Mouse (Mus musculus) urinary bladder, postnatal 14 days (tissue): ENCODE data around the gene Hist1h1e.
"Not testable (repeated sequence)": the region's sequence is repeated elsewhere in the genome, so short reads cannot be mapped to it uniquely, and the experiment has no call there.

ENCODE experiments used
- DNase-seq: peaks from one replicate; pipeline ENCODE4 v3.0.0; 2021; ENCODE audit warnings: low spot score

The Hist1h1e gene

DNA sequence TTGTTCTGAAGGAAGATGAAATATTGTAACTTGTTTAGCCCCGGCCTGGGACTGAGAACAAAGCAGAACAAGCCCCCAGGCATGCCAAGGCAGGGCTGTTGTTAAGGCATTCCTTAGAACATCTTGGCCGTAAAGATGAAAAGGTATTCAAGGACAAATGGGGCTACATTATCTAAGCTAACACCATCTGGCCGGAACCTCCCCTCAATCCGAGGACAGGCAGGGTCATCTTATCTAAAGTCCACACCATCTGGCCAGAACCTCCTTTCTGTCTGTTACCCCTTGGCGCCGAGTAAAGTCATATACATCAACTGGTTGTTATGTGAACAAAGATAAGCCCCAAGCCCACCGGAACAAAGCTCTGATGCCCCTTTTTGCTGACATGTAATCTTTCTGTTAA lies 30.5 kb downstream of the Hist1h1e start:
- not testable (repeated sequence) for DNase-seq

DNA sequence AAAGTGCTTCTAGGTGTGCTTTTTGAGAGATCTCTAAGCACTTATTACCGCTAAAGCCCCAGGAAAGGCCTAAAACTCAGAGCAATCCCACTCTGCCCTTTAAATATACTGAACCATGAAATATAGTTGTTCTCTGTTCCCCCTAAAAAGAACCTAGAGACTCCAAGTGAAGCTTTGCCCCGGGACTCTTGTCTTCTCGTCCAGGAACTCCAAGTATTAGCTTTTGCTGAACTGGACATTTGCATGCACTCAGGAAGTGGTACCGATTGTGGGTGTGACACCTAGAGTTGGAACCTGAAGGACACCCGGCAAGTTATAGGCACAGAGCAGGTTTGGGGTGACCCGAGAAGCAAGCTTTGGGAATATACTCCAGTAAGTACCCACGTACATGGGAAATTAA lies 31.2 kb downstream of the Hist1h1e start:
- DNase-seq: no peak

DNA sequence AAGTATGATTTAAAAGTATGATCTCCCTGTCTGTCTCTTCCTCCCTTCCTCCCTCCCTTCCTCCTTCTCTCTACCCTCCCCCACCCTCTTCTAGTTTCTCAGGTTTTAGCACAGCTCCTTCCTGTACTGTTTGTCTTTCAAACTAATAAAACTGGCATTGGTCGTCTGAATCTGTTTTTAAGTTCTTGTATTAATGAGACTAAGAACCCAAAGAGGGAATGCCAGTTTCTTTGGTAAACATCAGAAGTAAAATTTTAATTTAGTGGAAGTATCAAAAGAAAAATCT lies 35.5 kb downstream of the Hist1h1e start:
- DNase-seq: no peak

DNA sequence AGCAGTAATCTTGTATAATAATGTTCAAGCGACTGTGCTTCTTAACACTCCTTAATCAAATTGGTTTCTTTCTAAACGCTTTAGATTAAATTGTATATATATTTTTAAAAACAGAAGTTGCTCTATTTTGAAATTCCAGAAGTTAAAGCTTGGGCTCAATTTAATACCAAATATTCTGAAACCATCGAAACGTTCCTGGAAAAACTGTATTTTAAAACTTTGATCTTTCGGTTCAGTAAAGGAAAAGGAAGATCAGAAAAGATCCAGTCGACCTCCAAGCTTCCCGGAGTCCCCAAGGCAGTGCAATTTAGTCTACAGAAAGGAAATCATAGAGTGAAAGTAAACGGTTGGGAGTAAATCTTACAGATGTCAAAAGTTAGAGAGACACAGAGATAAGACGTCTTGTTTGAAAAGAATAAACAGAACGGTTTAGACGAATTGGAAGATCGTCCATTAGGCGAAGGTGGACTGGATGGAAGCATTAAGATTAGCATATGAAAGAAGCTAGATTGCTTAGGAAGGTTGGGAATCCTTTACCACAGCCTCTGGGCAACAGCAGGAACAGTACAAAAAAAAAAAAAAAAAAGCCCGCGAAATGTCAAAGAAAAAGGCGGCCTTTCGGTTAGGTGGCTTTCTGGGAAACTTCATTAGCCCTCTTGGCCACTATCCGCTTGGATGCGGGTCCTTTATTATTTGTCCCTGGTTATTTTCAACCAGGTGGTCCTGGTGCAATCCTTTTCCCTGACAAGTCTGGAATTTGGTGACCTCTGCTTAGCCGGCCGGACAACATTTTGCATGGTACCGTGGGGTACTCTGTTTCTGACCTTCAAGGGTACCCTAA lies 36.0 kb downstream of the Hist1h1e start:
- DNase-seq: no peak

DNA sequence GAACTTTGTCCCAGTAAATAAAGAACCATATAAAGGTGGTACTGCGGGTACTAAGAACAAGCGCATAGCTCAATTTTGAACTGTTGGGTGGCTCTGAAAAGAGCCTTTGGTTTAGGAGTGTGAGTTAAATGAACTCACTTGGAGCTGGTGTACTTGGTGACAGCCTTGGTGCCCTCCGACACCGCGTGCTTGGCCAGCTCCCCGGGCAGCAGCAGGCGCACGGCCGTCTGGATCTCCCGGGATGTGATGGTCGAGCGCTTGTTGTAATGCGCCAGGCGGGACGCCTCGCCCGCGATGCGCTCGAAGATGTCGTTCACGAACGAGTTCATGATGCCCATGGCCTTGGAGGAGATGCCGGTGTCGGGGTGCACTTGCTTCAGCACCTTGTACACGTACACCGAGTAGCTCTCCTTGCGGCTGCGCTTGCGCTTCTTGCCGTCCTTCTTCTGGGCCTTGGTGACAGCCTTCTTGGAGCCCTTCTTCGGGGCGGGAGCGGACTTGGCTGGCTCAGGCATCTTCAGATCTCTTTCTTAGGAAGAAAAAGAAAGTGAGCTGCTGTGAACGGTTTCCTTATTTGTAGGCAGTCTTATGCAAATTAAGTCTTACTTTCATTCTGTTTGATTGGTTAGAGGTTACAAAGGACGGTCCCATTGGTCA lies 36.8 kb downstream of the Hist1h1e start:
- peak; percentile 69 for DNase-seq

DNA sequence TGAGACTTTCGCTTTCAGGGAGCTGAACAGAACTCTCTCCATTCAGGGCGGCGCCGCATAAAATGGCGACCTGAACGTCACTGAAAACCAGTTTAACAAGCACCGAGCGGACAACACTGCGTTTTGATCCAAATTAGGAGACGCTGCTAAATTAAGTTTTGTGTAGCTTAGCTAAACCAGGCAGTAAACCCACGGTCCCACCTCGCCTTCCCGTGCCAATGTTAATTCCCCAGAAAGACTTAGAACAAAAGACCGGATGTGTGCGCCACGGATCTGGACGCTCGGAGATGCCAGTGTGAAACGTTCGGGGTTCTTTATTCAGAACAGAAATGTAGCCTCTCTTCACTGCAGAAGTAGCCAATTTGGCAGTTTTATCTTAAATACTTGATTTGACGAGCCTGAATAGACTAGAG lies 37.3 kb downstream of the Hist1h1e start:
- peak; percentile 82 for DNase-seq

DNA sequence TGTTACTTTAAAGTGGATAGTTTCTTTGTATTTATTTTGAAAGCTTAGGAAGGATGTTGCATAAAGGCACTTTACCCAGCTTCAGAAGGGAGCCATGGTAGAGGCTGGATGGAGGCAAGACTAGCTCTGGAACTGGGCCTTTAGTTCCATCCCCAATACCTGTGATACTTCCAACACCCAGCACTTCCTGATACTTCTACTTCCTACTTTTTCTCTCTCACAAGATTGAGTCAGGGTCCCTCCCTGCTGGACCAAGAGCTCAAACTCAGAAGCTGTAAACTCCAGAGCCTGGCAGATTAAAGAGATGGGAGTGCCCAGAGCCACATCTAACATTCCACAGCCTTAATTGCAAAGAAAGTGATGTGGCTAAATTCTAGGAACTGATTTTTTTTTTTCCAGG lies 38.0 kb downstream of the Hist1h1e start:
- no peak for DNase-seq

DNA sequence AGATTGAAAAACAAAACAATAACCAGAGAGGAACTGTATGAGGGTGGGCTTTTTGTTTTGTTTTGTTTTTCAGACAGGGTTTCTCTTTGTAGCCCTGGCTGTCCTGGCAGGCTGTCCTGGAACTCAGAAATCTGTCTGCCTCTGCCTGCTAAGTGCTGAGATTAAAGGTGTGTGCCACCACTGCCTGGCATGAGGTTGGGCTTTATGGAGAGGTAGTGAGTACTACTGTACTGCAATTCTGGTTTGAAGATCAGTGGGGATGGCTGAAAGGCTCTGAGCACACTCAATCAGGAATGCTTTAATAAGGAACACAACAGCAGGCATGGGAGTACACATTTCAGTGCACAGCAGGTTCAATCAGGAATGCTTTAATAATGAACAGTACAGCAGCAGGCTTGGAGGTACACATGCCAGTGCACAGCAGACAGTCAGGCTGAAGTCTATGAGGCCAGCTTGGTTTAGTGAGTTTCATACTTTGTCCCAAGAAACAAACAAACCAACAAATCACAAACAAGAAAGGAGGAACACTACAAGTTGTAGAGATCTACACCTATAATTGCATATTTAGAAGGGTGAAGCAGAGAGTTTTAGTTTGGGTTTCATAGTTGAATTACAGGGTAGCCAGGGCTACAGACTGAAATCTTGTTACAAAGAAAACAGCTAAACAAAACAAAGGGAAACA lies 38.8 kb downstream of the Hist1h1e start:
- no peak for DNase-seq

DNA sequence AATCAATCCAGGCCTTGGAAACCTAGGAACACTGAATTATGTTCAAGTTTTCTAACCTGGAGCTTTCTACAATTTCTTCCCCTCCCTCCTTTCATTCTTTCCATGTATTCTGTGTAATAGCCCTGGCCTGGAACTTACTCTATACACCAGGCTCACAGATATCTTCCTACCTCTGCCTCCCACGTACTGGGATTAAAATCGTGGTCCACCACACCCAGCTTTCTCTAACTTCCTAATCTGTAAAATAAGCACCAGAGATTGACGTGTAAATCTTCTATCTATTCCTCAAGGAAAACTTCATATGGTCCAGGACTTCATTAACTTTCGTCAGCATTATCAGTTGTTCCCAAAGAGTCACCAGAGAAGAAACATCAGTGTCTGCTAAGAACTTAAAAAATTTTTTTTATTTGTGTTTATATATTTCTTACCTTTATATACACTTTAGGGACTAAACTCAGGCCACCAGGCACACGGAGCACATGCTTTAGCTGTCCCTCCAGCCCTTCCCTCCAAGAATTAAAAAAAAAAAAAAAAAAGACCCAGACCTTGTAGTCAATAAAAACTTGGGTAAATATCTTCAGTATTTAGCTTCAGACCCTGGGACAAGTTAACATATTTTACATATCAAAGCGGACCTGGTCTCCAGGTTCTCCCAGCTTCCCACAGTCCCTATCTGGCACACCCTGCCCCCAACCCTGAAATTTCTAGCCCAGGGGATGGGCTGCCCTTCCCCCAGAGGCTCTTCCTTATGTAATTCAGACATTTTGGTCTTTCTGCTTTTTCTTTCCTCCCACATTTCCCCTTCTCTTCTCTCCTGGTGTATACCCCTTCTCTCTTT lies 39.9 kb downstream of the Hist1h1e start:
- no peak for DNase-seq

DNA sequence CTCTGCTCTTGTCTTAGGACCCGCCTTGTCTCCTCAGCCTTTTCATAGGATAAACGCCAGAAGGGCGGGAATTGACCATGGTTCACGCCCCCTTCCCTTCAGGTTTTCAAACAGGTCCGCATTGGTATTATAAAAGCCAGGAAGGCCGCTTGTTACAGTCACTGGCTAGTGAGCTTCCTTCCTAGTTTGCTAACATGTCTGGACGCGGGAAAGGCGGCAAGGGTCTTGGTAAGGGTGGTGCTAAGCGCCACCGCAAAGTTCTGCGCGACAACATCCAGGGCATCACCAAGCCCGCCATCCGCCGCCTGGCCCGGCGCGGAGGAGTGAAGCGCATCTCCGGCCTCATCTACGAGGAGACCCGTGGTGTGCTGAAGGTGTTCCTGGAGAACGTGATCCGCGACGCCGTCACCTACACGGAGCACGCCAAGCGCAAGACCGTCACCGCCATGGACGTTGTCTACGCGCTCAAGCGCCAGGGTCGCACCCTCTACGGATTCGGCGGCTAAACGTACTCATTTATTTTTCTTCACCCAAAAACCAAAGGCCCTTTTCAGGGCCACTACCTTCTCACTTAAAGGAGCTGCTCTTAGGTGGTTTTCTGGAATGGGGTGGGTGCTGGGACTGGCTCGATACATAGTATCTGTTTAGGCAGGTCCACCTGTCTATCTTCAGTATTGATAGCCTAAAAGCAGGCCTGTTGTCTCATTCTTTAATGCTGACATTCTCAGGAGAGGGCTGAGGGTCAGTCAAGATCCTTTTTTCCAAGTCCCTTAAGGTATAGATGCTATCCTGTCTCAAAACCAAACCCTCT lies 40.7 kb downstream of the Hist1h1e start, which contains the start of gene Hist1h4d:
Gene Hist1h4d, plus strand, starts transcription at position 191 of the 811 bp plus-strand sequence.
- DNase-seq: peak; percentile 95

DNA sequence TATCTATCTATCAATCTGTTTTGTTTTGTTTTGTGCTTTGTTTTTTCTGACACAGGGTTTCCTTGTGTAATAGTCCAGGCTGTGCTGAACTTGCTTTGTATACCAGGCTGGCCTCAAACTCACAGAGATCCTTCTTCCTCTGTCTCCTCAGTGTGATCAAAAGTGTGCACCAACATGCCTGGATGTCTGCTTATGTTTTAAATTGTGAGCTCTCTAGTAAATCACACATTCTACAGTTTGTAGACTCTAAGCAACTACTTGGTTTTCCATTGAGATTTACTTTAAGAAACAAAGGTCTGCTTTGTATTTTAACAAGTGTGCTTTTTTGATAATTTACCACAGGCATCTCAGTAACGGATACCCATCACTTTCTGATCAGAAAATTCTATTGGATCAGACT lies 44.5 kb downstream of the Hist1h1e start:
- DNase-seq: no peak

DNA sequence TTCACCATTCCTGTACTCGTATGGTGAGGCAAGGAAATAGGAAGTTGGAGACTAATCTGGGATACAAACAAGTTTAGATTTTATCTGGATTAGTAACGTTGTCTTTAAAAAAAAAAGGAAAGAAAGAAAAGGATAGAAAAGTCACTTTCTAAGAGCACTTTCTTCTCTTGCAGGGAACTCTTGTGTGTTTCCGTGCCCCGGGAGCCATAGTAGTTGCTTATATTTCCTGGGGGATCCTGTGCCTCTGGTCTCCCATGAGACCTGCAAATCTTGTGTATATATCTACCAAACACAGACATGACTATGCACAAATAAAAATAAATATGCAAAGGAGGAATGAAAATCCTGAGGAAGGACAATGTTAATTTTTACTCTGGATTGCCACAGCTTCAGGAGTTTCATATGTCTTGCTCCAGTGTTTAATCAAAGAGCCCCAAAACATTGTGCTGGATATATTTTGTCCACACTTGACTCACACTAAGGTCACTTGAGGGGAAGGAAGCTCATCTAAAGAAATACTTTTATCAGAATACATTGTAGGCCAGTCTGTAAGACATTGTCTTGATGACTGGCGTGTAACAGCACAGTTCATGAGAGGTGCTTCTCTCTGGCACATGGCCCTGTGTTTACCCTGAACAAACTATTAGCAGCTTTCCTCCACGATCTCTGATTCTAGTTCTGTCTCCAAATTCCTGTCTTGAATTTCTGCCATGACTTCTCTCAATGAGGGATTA lies 45.3 kb downstream of the Hist1h1e start:
- DNase-seq: no peak

DNA sequence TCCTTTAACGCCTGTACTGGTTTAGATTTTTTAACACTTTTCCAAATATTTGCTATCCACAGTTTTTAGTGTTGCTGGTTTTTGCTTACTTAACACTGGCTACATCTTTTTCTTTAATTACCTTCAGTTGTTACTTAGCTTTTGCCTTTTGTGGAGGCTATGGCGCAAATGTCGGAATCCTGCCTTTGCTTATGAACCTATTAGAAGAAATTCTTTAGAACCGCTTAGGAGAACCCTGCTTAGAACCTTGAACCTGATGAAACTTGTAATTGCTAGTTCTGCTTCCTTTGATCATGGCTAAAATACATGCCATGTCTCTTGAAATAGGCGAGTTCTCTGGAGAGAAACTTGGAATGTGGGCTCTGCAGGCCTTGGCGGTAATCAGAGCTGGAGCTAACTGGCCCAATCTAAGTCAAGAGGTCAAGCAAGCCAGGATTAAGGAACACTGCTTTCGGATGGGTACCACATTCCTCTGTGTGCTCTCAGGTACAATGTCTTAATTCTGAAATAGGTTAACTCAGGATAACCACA lies 45.9 kb downstream of the Hist1h1e start:
- no peak for DNase-seq

DNA sequence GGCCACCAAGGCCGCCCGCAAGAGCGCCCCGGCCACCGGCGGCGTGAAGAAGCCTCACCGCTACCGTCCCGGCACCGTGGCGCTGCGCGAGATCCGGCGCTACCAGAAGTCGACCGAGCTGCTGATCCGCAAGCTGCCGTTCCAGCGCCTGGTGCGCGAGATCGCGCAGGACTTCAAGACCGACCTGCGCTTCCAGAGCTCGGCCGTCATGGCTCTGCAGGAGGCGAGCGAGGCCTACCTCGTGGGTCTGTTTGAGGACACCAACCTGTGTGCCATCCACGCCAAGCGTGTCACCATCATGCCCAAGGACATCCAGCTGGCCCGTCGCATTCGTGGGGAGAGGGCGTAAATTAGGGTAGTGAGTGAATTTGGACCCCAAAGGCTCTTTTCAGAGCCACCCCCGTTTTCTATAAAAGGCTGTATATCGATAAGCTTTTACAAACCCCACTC lies 46.5 kb downstream of the Hist1h1e start:
- not testable (repeated sequence) for DNase-seq

DNA sequence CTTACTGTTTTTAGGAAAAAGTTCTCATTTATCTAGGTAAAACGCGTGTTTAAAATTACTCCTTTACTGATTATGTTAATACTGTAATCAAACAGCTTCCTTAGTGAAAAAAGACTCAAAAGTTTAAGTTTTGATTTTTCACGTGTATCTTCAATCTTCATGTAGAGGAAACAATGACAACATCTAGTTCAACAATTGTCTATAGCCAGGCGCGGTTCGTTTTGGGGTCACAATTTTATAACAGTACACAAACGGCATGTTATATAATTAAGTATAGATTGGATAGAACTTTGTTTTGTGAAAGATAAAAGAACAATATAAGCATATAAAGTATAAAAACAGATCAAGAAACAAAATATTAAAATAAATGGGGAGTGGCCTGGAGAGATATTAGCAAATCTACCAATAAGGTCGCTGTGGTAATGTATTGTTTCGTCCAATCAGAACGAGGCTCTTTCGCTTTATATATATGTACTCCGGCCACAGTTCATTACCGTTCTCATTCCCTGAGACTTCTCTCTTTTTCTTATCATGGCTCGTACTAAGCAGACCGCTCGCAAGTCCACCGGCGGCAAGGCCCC lies 47.0 kb downstream of the Hist1h1e start, which contains the start of gene Hist1h3d:
Gene Hist1h3d, plus strand, starts transcription at position 493 of the 581 bp plus-strand sequence.
- peak; percentile 31 for DNase-seq

DNA sequence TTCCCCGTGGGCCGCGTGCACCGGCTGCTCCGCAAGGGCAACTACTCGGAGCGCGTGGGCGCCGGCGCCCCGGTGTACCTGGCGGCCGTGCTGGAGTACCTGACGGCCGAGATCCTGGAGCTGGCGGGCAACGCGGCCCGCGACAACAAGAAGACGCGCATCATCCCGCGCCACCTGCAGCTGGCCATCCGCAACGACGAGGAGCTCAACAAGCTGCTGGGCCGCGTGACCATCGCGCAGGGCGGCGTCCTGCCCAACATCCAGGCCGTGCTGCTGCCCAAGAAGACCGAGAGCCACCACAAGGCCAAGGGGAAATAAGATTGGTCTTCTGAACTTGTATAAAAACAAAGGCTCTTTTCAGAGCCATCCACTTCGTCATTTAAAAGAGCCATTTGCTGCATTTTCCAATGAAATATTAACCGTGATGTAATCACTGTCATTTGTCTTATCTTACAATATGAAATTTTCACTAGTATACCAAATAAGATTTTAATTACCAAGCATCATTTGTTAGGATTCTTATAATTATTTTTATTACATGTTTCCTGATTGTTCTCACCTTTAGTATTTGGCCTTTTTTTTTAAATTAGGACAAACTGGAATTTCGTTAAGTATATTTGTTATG lies 47.7 kb downstream of the Hist1h1e start:
- not testable (repeated sequence) for DNase-seq

DNA sequence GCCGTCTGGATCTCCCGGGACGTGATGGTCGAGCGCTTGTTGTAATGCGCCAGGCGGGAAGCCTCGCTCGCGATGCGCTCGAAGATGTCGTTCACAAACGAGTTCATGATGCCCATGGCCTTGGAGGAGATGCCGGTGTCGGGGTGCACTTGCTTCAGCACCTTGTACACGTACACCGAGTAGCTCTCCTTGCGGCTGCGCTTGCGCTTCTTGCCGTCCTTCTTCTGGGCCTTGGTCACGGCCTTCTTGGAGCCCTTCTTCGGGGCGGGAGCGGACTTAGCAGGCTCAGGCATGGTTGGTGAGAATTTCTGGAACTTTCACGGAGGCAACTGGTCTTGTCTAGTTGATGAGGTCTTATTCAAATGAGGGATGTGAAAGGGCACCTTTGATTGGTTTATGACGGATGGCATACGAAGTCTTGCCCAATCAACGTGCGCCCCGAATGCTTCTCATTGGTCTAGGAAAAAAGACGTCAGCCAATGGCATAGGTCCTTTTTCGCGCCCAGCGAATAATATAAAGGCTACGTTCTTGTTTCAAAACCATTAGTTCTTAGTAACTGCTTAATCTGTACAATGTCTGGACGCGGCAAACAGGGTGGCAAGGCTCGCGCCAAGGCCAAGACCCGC lies 48.3 kb downstream of the Hist1h1e start, which contains the start of the genes Hist1h2bf and Hist1h2ad:
Gene Hist1h2bf, minus strand, starts transcription at position 299 of the 627 bp plus-strand sequence.
Gene Hist1h2ad, plus strand, starts transcription at position 484 of the 627 bp plus-strand sequence.
- peak; percentile 91 for DNase-seq
